Mouse (Mus musculus): ENCODE data around the gene Ust.
A peak's percentile ranks its signal among the peaks of the same experiment; 100 is the strongest.

The Ust gene

GRCm38 (mm10) chr10:8330006-8330405 is 188.6 kb downstream of the Ust start:
- no peak for DNase-seq (ENCODE audit: inconsistent ontology term)

DNA sequence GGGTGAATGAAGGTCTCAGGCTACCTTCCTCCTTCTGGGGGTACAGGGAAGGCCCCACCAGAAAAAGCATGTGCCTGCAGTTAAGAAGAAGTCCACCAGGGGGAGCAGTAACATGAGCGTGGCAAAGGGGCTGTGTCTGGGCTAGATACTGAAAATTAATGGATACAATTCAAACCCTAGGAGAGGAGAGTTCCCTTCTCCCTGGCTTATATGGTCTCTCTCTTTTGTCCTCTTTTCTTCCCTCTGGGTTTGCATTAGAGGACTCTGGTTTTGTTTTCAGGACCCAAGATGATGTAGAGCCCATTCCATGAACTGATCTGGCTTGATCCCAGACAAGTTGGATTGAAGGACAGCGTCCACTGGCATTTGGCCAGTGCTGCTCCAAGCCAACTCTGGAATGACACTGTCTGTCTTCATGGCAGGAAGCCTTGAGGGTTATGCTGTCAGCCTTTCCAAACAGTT is 195.3 kb downstream of the Ust start:
- DNase-seq (ENCODE audit: inconsistent ontology term) = peak; percentile 76

DNA sequence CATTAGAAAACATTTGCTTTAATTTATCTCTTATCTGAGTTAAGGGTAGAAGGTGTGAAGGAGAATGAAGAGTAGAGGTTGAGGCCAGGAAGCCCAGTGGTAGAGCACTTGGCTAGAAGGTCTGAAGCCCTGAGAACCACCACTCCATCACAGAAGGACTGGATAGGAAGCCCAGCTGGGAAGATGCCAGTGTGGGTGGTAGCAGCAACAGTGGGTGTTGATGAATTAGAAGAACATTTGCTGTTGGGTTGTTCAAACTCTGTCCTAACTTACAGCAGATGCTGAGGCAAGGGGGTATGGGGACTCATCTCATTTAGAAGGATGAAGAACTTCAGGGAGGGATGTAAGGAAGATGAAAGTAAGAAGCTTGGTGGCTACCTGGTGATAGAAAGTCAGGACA is 197.9 kb downstream of the Ust start:
- DNase-seq (ENCODE audit: inconsistent ontology term) = no peak

GRCm38 (mm10) chr10:8309435-8309834 is 209.2 kb downstream of the Ust start:
- no peak for DNase-seq (ENCODE audit: inconsistent ontology term)

GRCm38 (mm10) chr10:8304211-8304610 is 214.4 kb downstream of the Ust start:
- no peak for DNase-seq (ENCODE audit: inconsistent ontology term)

GRCm38 (mm10) chr10:8299166-8299565 is 219.5 kb downstream of the Ust start:
- no peak for DNase-seq (ENCODE audit: inconsistent ontology term)

GRCm38 (mm10) chr10:8297214-8297613 is 221.4 kb downstream of the Ust start:
- no peak for DNase-seq (ENCODE audit: inconsistent ontology term)

- no peak for DNase-seq (ENCODE audit: inconsistent ontology term)
Measured at GRCm38 (mm10) chr10:8290661-8291060, 228.0 kb downstream of the Ust start.

DNA sequence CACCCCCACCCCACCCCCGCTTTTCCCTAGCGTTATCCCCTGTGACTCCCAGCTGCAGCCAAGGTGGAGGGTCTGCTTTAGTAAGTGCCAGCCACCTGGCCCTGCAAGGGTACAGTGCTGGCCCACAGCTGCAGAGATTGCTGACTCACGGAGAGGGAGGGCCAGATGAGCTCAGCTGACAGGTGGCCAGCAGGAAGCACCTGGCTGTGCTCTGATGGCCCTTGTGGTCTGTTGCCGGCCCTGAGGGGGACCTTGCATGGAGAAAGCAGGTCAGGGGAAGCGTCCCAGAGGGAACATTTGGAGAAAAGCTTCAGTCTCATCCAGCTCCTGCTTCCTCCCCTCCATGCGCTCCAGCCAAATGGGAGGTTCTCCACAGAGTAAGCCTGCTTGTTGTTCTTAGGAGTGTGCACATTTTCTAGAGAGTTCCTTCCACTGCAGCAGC is 231.3 kb downstream of the Ust start:
- DNase-seq (ENCODE audit: inconsistent ontology term) = no peak

- no peak for DNase-seq (ENCODE audit: inconsistent ontology term)
Measured at GRCm38 (mm10) chr10:8283991-8284390, 234.6 kb downstream of the Ust start.

GRCm38 (mm10) chr10:8277094-8277493 is 241.5 kb downstream of the Ust start:
- DNase-seq (ENCODE audit: inconsistent ontology term) = no peak

GRCm38 (mm10) chr10:8269681-8270080 is 248.9 kb downstream of the Ust start:
- no peak for DNase-seq (ENCODE audit: inconsistent ontology term)

- peak; percentile 69 for DNase-seq (ENCODE audit: inconsistent ontology term)
Measured at GRCm38 (mm10) chr10:8259716-8260115, 258.9 kb downstream of the Ust start.

DNA sequence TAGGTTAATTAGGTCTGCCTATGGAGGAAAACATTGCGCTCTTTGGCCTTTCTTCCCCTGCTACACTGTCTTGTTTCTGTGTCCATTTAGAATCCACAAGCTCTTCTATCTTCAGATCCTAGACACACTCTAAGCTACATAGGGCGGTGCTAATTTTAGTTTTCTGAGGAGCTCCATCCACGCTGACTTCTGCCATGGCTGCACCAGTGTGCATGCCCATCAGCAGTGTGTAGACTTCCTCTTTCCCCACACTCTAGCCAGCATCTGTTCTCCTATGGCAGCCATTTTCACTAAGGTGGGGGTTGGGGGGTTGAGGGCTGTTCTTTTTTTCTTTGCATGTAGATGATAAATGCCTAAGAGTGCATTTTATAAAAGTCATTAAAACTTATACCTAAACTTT is 268.6 kb downstream of the Ust start:
- DNase-seq (ENCODE audit: inconsistent ontology term) = no peak

DNA sequence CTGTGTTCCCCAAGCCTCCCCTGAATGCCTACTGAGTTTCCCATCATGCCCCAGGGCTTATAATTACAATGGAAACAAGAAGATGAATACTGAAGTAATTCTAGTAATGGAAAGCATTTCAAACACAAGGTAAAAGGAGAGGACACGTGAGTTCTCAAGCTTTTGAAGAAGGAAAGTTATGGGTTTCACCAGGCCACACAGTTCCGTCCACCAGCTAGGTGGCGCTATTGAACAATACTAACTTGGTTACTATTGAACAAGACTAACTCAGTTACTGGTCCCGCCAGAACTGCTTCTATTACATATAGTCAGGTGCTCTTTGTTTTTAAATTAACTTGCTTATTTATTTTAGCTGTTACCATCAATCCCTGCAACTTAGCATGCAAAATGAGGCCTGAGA is 276.3 kb downstream of the Ust start:
- DNase-seq (ENCODE audit: inconsistent ontology term) = peak; percentile 51

DNA sequence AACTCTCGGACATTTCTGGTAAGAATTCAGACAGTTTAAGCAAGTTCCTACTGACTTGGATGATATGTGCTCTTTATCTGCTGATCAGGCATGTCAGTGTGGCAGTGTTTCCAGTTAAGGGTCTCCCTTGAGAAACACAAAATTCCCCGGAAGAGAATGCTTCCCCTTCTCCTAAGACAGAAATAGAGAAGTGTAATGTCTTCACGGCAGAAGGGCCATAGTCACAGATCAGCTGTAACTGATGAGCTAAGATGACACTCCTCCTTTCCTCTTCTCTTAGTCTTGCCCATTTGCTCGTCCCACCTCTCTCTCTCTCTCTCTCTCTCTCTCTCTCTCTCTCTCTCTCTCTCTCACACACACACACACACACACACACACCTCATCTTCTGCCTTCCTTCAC is 277.9 kb downstream of the Ust start:
- no peak for DNase-seq (ENCODE audit: inconsistent ontology term)

DNA sequence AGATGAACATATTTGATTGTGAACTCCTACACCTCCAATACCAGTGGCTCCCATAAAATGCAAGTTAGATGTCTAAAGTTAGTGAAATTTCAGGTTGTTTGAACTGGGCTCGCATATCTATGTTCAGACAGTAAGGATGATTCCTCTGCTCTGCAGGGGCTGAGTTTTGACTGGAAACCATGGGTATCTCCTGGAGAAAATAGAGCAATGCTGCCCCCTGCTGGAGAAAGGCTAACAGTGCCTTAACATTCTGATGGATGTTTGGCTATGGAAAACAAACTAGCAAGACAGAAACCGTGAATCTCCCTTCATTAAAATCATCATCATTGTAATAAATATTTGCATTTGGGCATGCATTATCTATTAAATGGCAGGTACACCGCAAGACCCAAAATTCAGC is 278.4 kb downstream of the Ust start:
- DNase-seq (ENCODE audit: inconsistent ontology term) = peak; percentile 35

DNA sequence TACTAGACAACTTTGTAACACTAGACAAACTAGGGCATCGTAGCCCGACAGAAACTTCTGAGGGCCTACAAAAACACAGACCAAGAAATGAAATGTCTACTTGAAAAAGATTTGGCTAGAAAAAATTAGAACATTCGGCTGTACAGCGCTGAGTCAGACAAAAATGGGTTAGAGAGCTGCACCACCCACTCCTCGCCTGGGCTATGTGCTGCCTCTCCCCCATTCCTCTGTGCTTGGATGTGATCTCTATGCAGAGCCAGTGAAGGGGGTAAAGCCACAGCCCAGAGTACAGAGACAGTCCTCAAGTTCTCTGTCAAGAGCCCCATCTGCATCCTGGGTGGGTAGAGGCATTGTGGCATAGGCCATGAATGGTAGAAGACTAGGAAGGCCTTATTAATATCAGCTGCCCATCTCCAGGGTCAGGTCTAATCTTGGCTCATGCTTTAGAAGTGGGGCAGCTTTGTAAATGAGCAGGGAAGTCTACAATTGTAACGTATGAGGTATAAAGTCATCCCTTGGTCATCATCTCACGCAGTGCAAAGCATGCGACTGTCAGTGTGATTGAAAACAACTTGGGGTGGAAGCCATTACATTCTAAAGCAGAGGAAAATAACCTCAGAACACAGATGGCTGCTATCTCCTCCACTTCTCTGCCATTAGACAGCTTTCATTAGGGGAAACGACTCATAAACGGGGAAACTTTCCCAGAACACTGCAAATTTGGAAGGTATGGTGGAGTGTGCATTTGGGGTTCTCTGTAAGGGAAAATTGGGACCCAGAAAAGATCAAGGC is 281.6 kb downstream of the Ust start:
- DNase-seq (ENCODE audit: inconsistent ontology term) = no peak

- no peak for DNase-seq (ENCODE audit: inconsistent ontology term)
Measured at GRCm38 (mm10) chr10:8233148-8233901, 285.3 kb downstream of the Ust start.

DNA sequence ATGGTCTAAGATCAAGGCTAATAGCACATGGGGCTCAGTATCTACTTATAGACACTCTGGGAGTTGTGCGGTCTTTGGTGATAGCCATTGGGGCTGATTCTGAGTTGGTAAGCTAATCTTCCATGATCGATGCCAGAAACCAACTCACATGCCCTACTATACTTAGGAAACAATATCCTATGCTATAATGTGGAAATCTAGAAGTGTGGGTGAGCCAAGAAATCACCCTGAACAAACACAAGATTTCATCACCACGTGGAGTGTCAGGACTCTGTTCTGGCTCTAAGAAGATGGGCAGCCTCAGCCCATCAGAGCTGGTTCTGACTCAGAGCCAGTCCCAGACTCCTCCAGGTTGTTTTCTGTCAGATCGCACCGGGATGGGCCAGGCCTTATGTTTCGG is 286.1 kb downstream of the Ust start:
- no peak for DNase-seq (ENCODE audit: inconsistent ontology term)

DNA sequence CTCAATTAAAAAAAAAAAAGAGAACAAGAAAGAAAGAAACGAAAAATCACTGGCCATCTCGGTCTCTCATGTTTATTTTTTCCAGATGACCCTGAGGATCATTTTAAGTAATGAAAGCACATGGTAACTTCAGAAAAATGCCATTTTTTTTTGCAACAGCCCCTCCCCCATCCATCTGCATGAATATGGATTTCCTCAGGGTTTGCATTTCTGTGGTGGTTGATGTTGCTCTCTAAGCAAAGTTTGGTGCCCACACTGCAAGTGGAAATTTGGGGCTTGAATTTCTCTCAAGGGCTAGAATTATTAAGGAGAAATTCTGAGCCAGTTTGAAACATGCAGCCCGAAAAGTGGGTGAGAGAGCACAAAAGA is 290.3 kb downstream of the Ust start:
- no peak for DNase-seq (ENCODE audit: inconsistent ontology term)

DNA sequence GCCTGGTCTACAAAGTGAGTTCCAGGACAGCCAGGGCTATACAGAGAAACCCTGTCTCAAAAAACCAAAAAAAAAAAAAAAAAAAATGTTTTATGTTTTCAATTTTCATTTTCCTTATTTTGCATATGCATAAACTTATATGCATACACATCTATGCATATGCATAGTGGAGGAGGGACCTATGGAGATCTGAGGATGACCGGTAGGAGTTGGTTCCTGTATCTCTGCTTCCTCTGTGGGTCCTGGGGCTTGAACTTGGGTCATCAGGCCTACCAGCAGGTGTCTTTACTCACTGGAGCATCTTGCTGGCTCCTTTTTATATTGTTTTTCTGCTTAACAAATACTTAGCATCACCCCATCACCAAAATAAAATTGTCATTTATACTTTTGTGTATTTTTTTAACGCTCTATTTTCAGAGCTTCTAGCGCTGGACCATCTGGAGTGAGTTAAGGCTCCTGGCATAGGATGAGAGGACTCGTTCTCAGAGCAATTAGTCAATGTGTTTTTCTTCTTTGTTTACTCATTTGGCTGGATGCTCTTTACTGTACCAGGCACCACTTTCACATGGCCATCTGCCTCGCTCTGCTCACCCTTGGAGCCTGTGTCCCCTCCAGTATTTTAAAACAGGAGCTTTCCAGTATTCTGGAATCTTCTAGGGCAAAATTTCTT is 290.8 kb downstream of the Ust start:
- peak; percentile 51 for DNase-seq (ENCODE audit: inconsistent ontology term)

- no peak for DNase-seq (ENCODE audit: inconsistent ontology term)
Measured at GRCm38 (mm10) chr10:8226650-8227049, 292.0 kb downstream of the Ust start.
